Mouse (Mus musculus) CH12.LX (cell line): ENCODE results near the gene Gm3854. TPM values are rescaled to one million over a fixed set of nuclear protein-coding genes. Genes with fewer than 3 reads are reported as not detected.

ENCODE experiments used
- DNase-seq: peaks from one replicate; pipeline ENCODE4 v3.0.0-alpha.2; 2013; ENCODE audit errors: extremely low read depth
- H3K27ac ChIP-seq: 2 replicates; pipeline ENCODE4 v1.5.1; 2012; ENCODE audit warnings: low read depth, mild to moderate bottlenecking, control low read depth, moderate library complexity; ENCODE audit not compliant: insufficient read depth
- H3K27me3 ChIP-seq: replicated peaks from 2 replicates; pipeline ENCODE3; 2012; ENCODE audit warnings: inconsistent platforms
- H3K36me3 ChIP-seq, 2 experiments: replicated peaks in 1 of 2; 2 replicates each; pipeline versions ENCODE3 to v1.6.1; 2012; ENCODE audit warnings: inconsistent platforms in 1 of 2, low read length in 1 of 2, mild to moderate bottlenecking in 1 of 2, mixed read lengths in 1 of 2, moderate library complexity in 1 of 2; ENCODE audit not compliant: control insufficient read depth in 1 of 2, insufficient read depth in 1 of 2
- H3K4me1 ChIP-seq, 2 experiments: 2 replicates each; pipeline ENCODE4 v1.6.1; 2012; ENCODE audit warnings: inconsistent platforms in 1 of 2, moderate library complexity in 1 of 2; ENCODE audit not compliant: insufficient read depth in 2 of 2, control insufficient read depth in 1 of 2
- H3K4me2 ChIP-seq: 2 replicates; pipeline ENCODE4 v1.6.1; 2012; ENCODE audit warnings: low read depth, mild to moderate bottlenecking, control low read depth; ENCODE audit not compliant: poor library complexity, insufficient read depth, severe bottlenecking
- H3K4me3 ChIP-seq, 3 experiments: fragments of 150-350 bp in 1 of 3; sonication (generic) in 1 of 3; replicated peaks in 1 of 3; 2 replicates each; pipeline versions ENCODE3 to v1.5.1; 2011 to 2012; ENCODE audit warnings: low read depth in 2 of 3, low read length in 2 of 3, mild to moderate bottlenecking in 2 of 3, moderate library complexity in 2 of 3, control low read depth in 1 of 3, improper control_type of control experiment in 1 of 3, inconsistent platforms in 1 of 3, mixed read lengths in 1 of 3; ENCODE audit not compliant: poor library complexity in 1 of 3
- H3K79me2 ChIP-seq: replicated peaks from 2 replicates; pipeline ENCODE4 v1.6.1; 2012; ENCODE audit warnings: mild to moderate bottlenecking, moderate library complexity; ENCODE audit not compliant: control insufficient read depth, poor library complexity, insufficient read depth, severe bottlenecking; ENCODE audit errors: extremely low read depth
- H3K9ac ChIP-seq: 2 replicates; pipeline ENCODE4 v1.6.1; 2012; ENCODE audit warnings: low read depth, mild to moderate bottlenecking, control low read depth, moderate library complexity; ENCODE audit not compliant: insufficient read depth
- H3K9me3 ChIP-seq: replicated peaks from 2 replicates; pipeline ENCODE3; 2012; ENCODE audit warnings: low read length, inconsistent platforms, mixed read lengths
- CTCF ChIP-seq, 2 experiments: IDR thresholded peaks in 1 of 2; conservative IDR thresholded peaks in 1 of 2; 2 replicates each; pipeline ENCODE4 v1.5.1; 2011 to 2012; ENCODE audit warnings: low read depth in 2 of 2, low read length in 2 of 2, improper control_type of control experiment in 1 of 2, inconsistent platforms in 1 of 2, mild to moderate bottlenecking in 1 of 2, moderate library complexity in 1 of 2
- SIN3A ChIP-seq: IDR thresholded peaks from 2 replicates; pipeline ENCODE4 v1.6.1; 2012; ENCODE audit warnings: low read length, improper control_type of control experiment, inconsistent platforms
- dilution Hi-C: fragments of 300-500 bp; cut with MboI; formaldehyde crosslinking; loops from 2 replicates; pipeline ENCODE4 v1.14.3; 2020; ENCODE audit warnings: low sequenced_read_pairs; ENCODE audit not compliant: extremely low pct_unique_long_range_greater_than_20kb, extremely low pct_ligation_motif_present
- in situ Hi-C: fragments of 300-500 bp; cut with MboI; formaldehyde crosslinking; loops from 3 replicates; pipeline ENCODE4 v1.14.3; 2019; ENCODE audit warnings: low sequenced_read_pairs, low pct_ligation_motif_present, low pct_unique_long_range_greater_than_20kb, mixed read lengths
- polyA plus RNA-seq: library from polyadenylated mRNA; unstranded; fragments of >175 nt; gene quantifications from 2 replicates; pipeline ENCODE4 v1.2.1, GENCODE M21; 2012; ENCODE audit warnings: low read depth; ENCODE audit not compliant: insufficient read length
- total RNA-seq, 2 experiments: library from RNA; depleted of rRNA; stranded (reverse); fragments of 300-350 nt in 1 of 2; fragments of >200 nt in 1 of 2; gene quantifications; 2 replicates each; pipeline ENCODE4 v1.2.3; 2012 to 2014

Gene Gm3854
- total and polyA plus RNA-seq, 3 experiments, result not detected

GRCm38 (mm10) chr7:6397996-6398975 is 54.7 kb downstream of the Gm3854 start, which contains the start of gene Smim17:
TSS of gene Smim17 (plus strand) at chr7:6398715.
- DNase-seq, result no peak
- dilution Hi-C loops (no loop called here), in situ Hi-C loops (loop anchor here (25.0 kb wide), 2 partner anchors 111 to 889 kb away; partner anchors contain the start of genes Gm45844 and Zfp667)
- Histone ChIP-seq H3K27me3 (no peaks in the 10 kb centered on the region), H3K9me3 (no peaks in the 10 kb centered on the region), H3K4me1 (no peaks in the 10 kb centered on the region), H3K4me2 (no peak within 1 kb of the TSS), H3K79me2 (no peaks in the 10 kb centered on the region), H3K36me3 (no peaks in the 10 kb centered on the region), H3K9ac (no peak within 1 kb of the TSS), H3K27ac (no peak within 1 kb of the TSS), H3K4me3 (no peak within 1 kb of the TSS)
- TF ChIP-seq SIN3A (no peak), CTCF (conservative IDR thresholded peaks at IDR 0.05 in 1 of 2, IDR thresholded peaks at IDR 0.05 in 1 of 2; ENCODE audit: low read depth in 2 of 2, low read length in 2 of 2) (no peak)

Other genes starting within 250 kb of the Gm3854 start
- gene Zfp787, start 187.8 kb upstream of the Gm3854 start, total RNA-seq (2012; rRNA removed), result 24.8 and 28.3 TPM in 2 replicates
- 17.5 and 22.1 TPM in 2 replicates for gene Zfp787, start 187.8 kb upstream of the Gm3854 start, total RNA-seq (2014; rRNA removed)
- gene Zfp787, start 187.8 kb upstream of the Gm3854 start, polyA plus RNA-seq, result 19.0 and 19.3 TPM in 2 replicates
- 18.1 and 18.2 TPM in 2 replicates for gene Zfp444, start 171.5 kb upstream of the Gm3854 start, total RNA-seq (2012; rRNA removed)
- gene Zfp444, start 171.5 kb upstream of the Gm3854 start, total RNA-seq (2014; rRNA removed), result 13.4 and 16.0 TPM in 2 replicates
- 22.0 and 23.3 TPM in 2 replicates for gene Zfp444, start 171.5 kb upstream of the Gm3854 start, polyA plus RNA-seq
- not detected in 2 replicates for gene Galp, start 146.7 kb upstream of the Gm3854 start, total RNA-seq (2012; rRNA removed)
- not detected in 2 replicates for gene Galp, start 146.7 kb upstream of the Gm3854 start, total RNA-seq (2014; rRNA removed)
- not detected in 2 replicates for gene Galp, start 146.7 kb upstream of the Gm3854 start, polyA plus RNA-seq
- gene Zscan5b, start 121.5 kb upstream of the Gm3854 start, total RNA-seq (2012; rRNA removed), result not detected in 2 replicates
- not detected in 2 replicates for gene Zscan5b, start 121.5 kb upstream of the Gm3854 start, total RNA-seq (2014; rRNA removed)
- gene Zscan5b, start 121.5 kb upstream of the Gm3854 start, polyA plus RNA-seq, result not detected in 2 replicates
- gene Epp13, start 91.0 kb upstream of the Gm3854 start, total RNA-seq (2012; rRNA removed), result not detected in 2 replicates
- gene Epp13, start 91.0 kb upstream of the Gm3854 start, total RNA-seq (2014; rRNA removed), result not detected in 2 replicates
- not detected in 2 replicates for gene Epp13, start 91.0 kb upstream of the Gm3854 start, polyA plus RNA-seq
- 0.50 and 0.51 TPM in 2 replicates for gene Zfp667, start 57.2 kb upstream of the Gm3854 start, total RNA-seq (2012; rRNA removed)
- 0.46 and 0.58 TPM in 2 replicates for gene Zfp667, start 57.2 kb upstream of the Gm3854 start, total RNA-seq (2014; rRNA removed)
- gene Zfp667, start 57.2 kb upstream of the Gm3854 start, polyA plus RNA-seq, result 0.56 and 0.87 TPM in 2 replicates
- not detected in 2 replicates for gene Zfp583, start 12.5 kb upstream of the Gm3854 start, total RNA-seq (2012; rRNA removed)
- not detected in 2 replicates for gene Zfp583, start 12.5 kb upstream of the Gm3854 start, total RNA-seq (2014; rRNA removed)
- not detected in 2 replicates for gene Zfp583, start 12.5 kb upstream of the Gm3854 start, polyA plus RNA-seq
- not detected in 2 replicates for gene Zfp78, start 19.5 kb downstream of the Gm3854 start, total RNA-seq (2012; rRNA removed)
- not detected in 2 replicates for gene Zfp78, start 19.5 kb downstream of the Gm3854 start, total RNA-seq (2014; rRNA removed)
- gene Zfp78, start 19.5 kb downstream of the Gm3854 start, polyA plus RNA-seq, result not detected in 2 replicates
- 0.88 and 1.1 TPM in 2 replicates for gene Zfp28, start 39.5 kb downstream of the Gm3854 start, total RNA-seq (2012; rRNA removed)
- gene Zfp28, start 39.5 kb downstream of the Gm3854 start, total RNA-seq (2014; rRNA removed), result 0.82 and 2.5 TPM in 2 replicates
- gene Zfp28, start 39.5 kb downstream of the Gm3854 start, polyA plus RNA-seq, result 1.2 TPM in 2 replicates
- gene Smim17, start 55.0 kb downstream of the Gm3854 start, total RNA-seq (2012; rRNA removed), result not detected in 2 replicates
- gene Smim17, start 55.0 kb downstream of the Gm3854 start, total RNA-seq (2014; rRNA removed), result not detected in 2 replicates
- gene Smim17, start 55.0 kb downstream of the Gm3854 start, polyA plus RNA-seq, result not detected in 2 replicates
- gene Gm20715, start 66.5 kb downstream of the Gm3854 start, total RNA-seq (2012; rRNA removed), result not detected in 2 replicates
- gene Gm20715, start 66.5 kb downstream of the Gm3854 start, total RNA-seq (2014; rRNA removed), result not detected in 2 replicates
- gene Gm20715, start 66.5 kb downstream of the Gm3854 start, polyA plus RNA-seq, result not detected in 2 replicates
- gene Olfr1344, start 94.9 kb downstream of the Gm3854 start, total RNA-seq (2012; rRNA removed), result not detected in 2 replicates
- gene Olfr1344, start 94.9 kb downstream of the Gm3854 start, total RNA-seq (2014; rRNA removed), result not detected in 2 replicates
- not detected in 2 replicates for gene Olfr1344, start 94.9 kb downstream of the Gm3854 start, polyA plus RNA-seq
- not detected in 2 replicates for gene Olfr1336, start 112.4 kb downstream of the Gm3854 start, total RNA-seq (2012; rRNA removed)
- not detected in 2 replicates for gene Olfr1336, start 112.4 kb downstream of the Gm3854 start, total RNA-seq (2014; rRNA removed)
- gene Olfr1336, start 112.4 kb downstream of the Gm3854 start, polyA plus RNA-seq, result not detected in 2 replicates
- not detected in 2 replicates for gene Olfr1346, start 123.3 kb downstream of the Gm3854 start, total RNA-seq (2012; rRNA removed)
- gene Olfr1346, start 123.3 kb downstream of the Gm3854 start, total RNA-seq (2014; rRNA removed), result not detected in 2 replicates
- not detected in 2 replicates for gene Olfr1346, start 123.3 kb downstream of the Gm3854 start, polyA plus RNA-seq
- not detected in 2 replicates for gene Olfr5, start 143.2 kb downstream of the Gm3854 start, total RNA-seq (2012; rRNA removed)
- gene Olfr5, start 143.2 kb downstream of the Gm3854 start, total RNA-seq (2014; rRNA removed), result not detected in 2 replicates
- not detected in 2 replicates for gene Olfr5, start 143.2 kb downstream of the Gm3854 start, polyA plus RNA-seq
- gene Olfr1347, start 156.0 kb downstream of the Gm3854 start, total RNA-seq (2012; rRNA removed), result not detected in 2 replicates
- gene Olfr1347, start 156.0 kb downstream of the Gm3854 start, total RNA-seq (2014; rRNA removed), result not detected in 2 replicates
- not detected in 2 replicates for gene Olfr1347, start 156.0 kb downstream of the Gm3854 start, polyA plus RNA-seq
- gene Olfr1348, start 165.0 kb downstream of the Gm3854 start, total RNA-seq (2012; rRNA removed), result not detected in 2 replicates
- gene Olfr1348, start 165.0 kb downstream of the Gm3854 start, total RNA-seq (2014; rRNA removed), result not detected in 2 replicates
- gene Olfr1348, start 165.0 kb downstream of the Gm3854 start, polyA plus RNA-seq, result not detected in 2 replicates
- not detected in 2 replicates for gene Olfr1349, start 179.2 kb downstream of the Gm3854 start, total RNA-seq (2012; rRNA removed)
- not detected in 2 replicates for gene Olfr1349, start 179.2 kb downstream of the Gm3854 start, total RNA-seq (2014; rRNA removed)
- not detected in 2 replicates for gene Olfr1349, start 179.2 kb downstream of the Gm3854 start, polyA plus RNA-seq
- not detected in 2 replicates for gene Olfr1350, start 221.1 kb downstream of the Gm3854 start, total RNA-seq (2012; rRNA removed)
- gene Olfr1350, start 221.1 kb downstream of the Gm3854 start, total RNA-seq (2014; rRNA removed), result not detected in 2 replicates
- not detected in 2 replicates for gene Olfr1350, start 221.1 kb downstream of the Gm3854 start, polyA plus RNA-seq